Mouse (Mus musculus) Patski (cell line): Measurements from ENCODE around the gene Ndufs8. TPM values are rescaled to one million over a fixed set of nuclear protein-coding genes. Genes with fewer than 3 reads are reported as not detected.

Experiments
- ATAC-seq: fragments of 100-300 bp; one replicate; pipeline ENCODE4 v1.8.0; 2021
- CTCF ChIA-PET: fragments of 350-600 bp; sonication (Branson Sonifier 250); formaldehyde crosslinking; loops from one replicate; lab custom pipeline; 2022; ENCODE audit warnings: inconsistent platforms; lab: Charles Lee
- POLR2A ChIA-PET: fragments of 350-600 bp; sonication (Branson Sonifier 250); formaldehyde crosslinking; loops from one replicate; lab custom pipeline; 2022; ENCODE audit warnings: antibody characterized with exemption, inconsistent platforms; lab: Charles Lee
- DNase-seq: peaks from one replicate; pipeline ENCODE4 v3.0.0-alpha.2; 2011; ENCODE audit warnings: low read depth, low spot score
- H3K27me3 ChIP-seq: fragments of 371-371 bp; one replicate; pipeline ENCODE4 v1.5.1; 2021
- CTCF ChIP-seq: fragments of 100-300 bp; IDR thresholded peaks from one replicate; pipeline ENCODE4 v1.5.1; 2021
- in situ Hi-C: fragments of 300-500 bp; cut with MboI; formaldehyde crosslinking; loops from 3 replicates; pipeline ENCODE4 v1.11.1; 2018; ENCODE audit warnings: low pct_unique_long_range_greater_than_20kb, mixed read lengths
- polyA plus RNA-seq: library from polyadenylated mRNA; unstranded; gene quantifications from one replicate; pipeline ENCODE4 v1.2.3, GENCODE M21; 2021

Ndufs8 gene
- polyA plus RNA-seq, 1 experiment from 2014 or later = 232 TPM

DNA sequence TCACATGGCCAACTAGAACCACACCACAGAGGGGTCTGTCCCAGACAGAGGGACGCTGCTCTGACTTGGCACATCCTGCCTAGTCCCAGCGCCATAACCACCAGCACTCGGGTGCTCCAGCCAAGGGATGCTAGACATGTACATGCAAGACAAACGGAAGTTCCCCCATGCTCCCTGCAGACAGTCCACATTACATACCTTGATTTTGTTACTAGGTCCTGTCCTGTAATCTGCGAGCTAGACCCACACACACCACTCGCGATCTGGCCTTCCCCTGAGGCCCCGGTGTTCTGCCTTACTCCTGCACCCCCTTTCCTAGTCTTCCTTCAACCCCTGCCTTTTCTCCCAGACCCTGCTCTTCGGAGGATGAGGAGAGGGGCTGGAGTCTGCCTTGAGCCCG lies 6.2 kb downstream of the Ndufs8 start:
- in situ Hi-C loops = no loop called here
- CTCF ChIA-PET = interaction anchor here (0.7 kb wide), 1 partner anchor 20 kb away, joined by 3 read pairs; no protein-coding TSS in a partner anchor
- no peaks in the 10 kb centered on the region for H3K27me3 ChIP-seq
- TF ChIP-seq CTCF = no peak
- ATAC-seq (no peak), DNase-seq (no peak)
- POLR2A ChIA-PET = interaction anchor here (1.4 to 2.4 kb wide), 3 partner anchors 11 to 20 kb away, joined by 5 to 9 read pairs (median 6); no protein-coding TSS in a partner anchor

DNA sequence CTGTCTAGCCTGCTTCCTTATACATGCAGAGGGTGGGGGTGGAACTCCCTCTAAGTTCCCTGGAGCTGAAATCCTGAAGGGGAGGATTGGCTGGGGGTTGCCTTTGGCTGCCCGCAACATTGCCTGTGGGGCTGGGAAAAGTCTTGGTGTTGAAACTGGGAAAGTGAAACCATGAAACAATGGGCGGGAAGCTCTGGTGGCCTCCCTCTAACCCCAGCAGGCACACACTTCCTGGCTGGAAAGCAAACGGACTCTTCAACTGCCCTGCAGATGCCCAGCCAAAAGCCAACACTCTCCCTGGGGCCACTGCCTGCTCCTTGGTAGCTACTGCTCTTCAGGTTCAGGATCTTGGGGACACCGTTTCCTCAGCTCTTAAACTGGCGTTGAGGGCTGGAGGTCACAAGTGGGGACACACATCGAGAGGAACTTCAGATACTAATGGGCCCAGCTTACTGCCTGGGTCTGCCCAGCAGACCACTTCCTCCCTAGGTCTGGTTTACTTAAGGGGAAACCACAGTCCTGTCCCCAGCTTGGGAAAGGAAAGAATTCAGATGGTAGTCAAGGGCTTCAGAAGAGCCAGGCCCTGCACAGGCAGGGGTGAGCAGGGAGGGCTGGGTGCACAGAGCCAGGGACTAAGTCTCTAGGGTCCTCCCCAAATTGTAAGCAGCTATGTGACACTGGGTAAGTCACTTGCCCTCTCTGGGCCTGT lies 7.2 kb downstream of the Ndufs8 start:
- DNase-seq (peak; percentile 24), ATAC-seq (no peak)
- ChIA-PET CTCF (interaction anchor here (1.3 kb wide), 1 partner anchor 21 kb away, joined by 4 read pairs; no protein-coding TSS in a partner anchor), POLR2A (interaction anchor here (1.8 to 2.4 kb wide), 3 partner anchors 10 to 15 kb away, joined by 6 to 9 read pairs (median 8); no protein-coding TSS in a partner anchor)
- no peak for TF ChIP-seq CTCF
- in situ Hi-C loops = no loop called here
- H3K27me3 ChIP-seq = no peaks in the 10 kb centered on the region

DNA sequence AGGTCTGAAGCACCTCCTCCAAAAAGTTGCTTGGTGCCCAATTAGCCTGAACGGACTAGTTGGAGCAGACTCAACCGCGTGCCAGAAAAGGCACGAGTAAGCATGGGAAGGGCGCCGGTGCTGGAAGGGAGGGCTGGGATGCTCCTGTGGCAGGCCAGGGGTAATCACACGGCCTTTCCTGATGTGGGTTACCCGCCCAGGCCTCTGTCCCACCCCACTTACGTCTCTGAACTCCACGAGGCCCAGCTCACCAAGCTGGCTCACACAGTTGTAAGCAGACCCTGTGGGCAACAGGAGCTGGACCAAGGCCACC lies 8.3 kb downstream of the Ndufs8 start:
- CTCF ChIA-PET = interaction anchor here (1.2 kb wide), 1 partner anchor 9 kb away, joined by 3 read pairs; no protein-coding TSS in a partner anchor
- in situ Hi-C loops = no loop called here
- no peak for DNase-seq
- POLR2A ChIA-PET = interaction anchor here (0.6 to 2.4 kb wide), 6 partner anchors 9 to 36 kb away, joined by 3 to 9 read pairs (median 6); no protein-coding TSS in a partner anchor
- no peaks in the 10 kb centered on the region for H3K27me3 ChIP-seq
- no peak for TF ChIP-seq CTCF
- no peak for ATAC-seq

DNA sequence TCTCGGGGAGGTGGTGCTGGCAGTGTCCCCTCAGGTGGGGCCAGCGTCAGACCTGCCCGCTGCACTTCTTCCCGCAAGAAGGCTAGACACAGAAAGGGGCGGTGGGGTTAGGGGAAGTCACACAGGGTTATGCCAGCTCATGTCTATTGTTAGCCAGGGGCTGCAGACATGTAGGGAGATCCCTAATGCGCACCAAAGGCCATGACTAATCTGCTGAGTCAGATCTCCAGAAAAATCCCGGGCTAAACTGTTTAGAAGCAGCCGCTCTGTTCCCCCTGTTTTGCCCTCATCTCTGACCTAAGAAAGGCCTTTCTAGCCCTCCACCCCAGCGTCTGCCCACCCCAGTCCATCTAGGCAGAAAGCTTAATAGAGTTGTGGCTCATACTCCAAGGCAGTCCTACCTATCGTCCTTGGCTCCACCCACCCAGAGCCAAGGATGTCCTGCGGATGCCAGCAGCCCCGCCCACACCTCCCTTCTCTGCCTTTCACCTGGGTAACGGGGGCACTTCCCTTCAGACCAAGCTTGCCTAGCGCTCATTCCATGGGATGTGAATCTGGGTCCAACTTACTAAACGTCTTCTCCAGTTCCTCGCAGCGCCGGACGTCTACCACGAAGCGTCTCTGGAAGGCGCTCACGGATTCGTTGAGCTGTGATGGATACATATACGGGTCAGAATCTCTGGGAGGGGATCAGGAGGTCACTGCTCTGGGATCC lies 8.8 kb downstream of the Ndufs8 start:
- CTCF ChIA-PET = interaction anchor here (1.2 kb wide), 1 partner anchor 9 kb away, joined by 3 read pairs; no protein-coding TSS in a partner anchor
- ATAC-seq (no peak), DNase-seq (no peak)
- no peaks in the 10 kb centered on the region for H3K27me3 ChIP-seq
- TF ChIP-seq CTCF = no peak
- POLR2A ChIA-PET = interaction anchor here (0.8 to 2.4 kb wide), 3 partner anchors 8 to 13 kb away, joined by 3 to 9 read pairs (median 8); no protein-coding TSS in a partner anchor
- in situ Hi-C loops = no loop called here

DNA sequence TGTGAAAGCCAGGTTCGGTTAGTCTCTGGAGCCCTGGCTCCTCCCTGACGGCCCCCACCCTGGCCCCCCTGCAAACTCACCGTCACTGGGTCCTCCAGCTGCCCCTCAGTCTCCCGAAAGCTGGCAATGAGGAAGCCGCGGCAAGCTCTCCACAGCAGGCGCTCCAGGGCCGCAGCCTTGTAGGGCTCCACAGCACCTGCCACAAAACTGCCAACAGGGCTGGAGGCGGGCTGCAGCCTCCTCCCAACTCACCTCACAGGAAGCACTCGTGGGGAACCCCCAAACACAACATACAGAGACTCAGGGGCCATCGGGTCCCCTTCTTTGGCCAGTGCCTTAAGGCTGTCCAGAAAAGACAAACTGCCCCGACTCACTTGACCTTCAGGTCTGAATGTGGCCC lies 9.6 kb downstream of the Ndufs8 start:
- DNase-seq (no peak), ATAC-seq (no peak)
- no peak for TF ChIP-seq CTCF
- POLR2A ChIA-PET = interaction anchor here (1.1 kb wide), 1 partner anchor 11 kb away, joined by 3 read pairs; no protein-coding TSS in a partner anchor
- in situ Hi-C loops = no loop called here
- H3K27me3 ChIP-seq = no peaks in the 10 kb centered on the region
- CTCF ChIA-PET = no interaction called here

DNA sequence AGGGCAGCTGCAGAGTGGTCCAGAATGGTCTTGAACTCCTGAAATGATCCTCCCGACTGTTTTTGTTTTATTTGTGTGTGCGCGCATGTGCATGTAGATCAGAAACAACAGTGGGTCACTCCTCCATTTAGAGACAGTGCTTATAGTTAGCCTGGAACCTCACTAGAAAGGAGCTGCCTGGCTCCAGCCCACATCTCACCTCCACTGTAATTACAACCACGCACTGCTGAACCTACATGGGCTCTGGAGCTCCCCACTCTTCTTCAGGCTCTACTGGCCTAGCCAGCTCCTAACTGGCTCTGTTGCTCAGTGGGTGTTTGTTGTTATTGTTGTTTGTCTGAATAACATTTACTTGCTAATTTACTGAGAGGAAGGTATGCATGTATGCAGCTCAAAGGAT lies 13.0 kb downstream of the Ndufs8 start:
- H3K27me3 ChIP-seq = no peaks in the 10 kb centered on the region
- CTCF ChIA-PET = no interaction called here
- TF ChIP-seq CTCF = no peak
- POLR2A ChIA-PET = no interaction called here
- no peak for ATAC-seq
- no peak for DNase-seq
- in situ Hi-C loops = no loop called here

DNA sequence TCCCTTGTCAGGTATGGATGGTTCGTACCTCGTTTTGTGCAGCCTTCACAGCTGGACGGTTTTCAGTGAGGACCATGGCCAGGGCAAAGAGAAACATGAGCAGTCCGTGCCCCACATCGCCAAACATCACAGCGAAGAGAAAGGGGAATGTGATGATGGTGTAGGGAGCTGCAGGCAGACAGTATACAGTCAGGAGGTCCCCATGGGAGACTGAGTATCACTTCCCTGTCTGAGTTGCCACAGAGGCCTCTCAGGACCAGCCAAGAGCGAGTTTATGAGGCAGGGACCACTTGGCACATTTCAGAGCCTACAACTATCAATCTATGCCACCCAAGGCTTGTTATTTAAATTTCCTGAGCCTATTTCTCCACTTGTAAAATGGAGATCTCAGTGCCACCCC lies 13.6 kb downstream of the Ndufs8 start:
- ChIA-PET CTCF (no interaction called here), POLR2A (no interaction called here)
- ATAC-seq = no peak
- DNase-seq = no peak
- in situ Hi-C loops = no loop called here
- H3K27me3 ChIP-seq = no peaks in the 10 kb centered on the region
- TF ChIP-seq CTCF = no peak

DNA sequence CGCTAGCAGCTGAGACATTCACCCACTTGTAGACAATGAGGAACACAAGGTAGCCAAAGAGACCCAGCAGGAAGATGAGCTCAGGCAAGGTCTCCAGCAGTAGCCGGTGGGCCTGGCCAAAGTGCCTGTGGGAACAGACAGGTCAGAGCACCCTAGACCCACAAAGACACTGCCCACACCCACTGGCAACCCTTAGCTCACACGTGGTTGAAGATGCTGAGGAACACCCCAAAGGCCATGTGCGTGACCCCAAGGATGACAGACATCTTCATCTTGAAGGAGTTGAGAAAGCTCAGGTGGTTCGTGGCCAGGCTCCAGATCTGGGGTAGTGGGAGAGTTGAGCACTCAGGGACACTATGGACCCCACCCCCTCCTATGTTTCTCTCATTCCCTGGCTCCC lies 15.0 kb downstream of the Ndufs8 start:
- CTCF ChIA-PET = interaction anchor here (1.3 kb wide), 1 partner anchor 10 kb away, joined by 3 read pairs; no protein-coding TSS in a partner anchor
- no peak for ATAC-seq

DNA sequence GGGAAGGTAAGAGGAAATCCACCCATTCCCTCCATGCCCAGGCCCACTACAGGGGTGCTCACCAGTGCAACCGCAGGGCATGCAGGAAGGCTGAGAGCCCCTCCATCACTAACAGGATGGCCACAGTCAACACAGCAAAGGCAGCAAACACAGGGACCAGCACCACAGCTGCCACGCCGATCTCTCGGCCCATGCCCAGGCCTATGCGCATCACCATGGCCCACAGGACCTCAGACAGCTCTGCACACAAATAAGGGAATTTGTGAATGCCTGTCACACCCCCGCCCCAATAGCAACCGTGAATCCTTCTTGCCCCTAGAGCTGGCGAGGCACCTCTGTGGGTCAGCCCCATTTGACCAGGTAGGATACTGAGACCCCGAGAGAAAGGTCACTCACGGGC lies 16.4 kb downstream of the Ndufs8 start:
- CTCF ChIA-PET = interaction anchor here (1.2 kb wide), 1 partner anchor 46 kb away, joined by 3 read pairs; no protein-coding TSS in a partner anchor
- TF ChIP-seq CTCF = no peak
- in situ Hi-C loops = no loop called here
- no peak for DNase-seq
- POLR2A ChIA-PET = interaction anchor here (0.9 to 1.5 kb wide), 4 partner anchors 8 to 12 kb away, joined by 3 to 6 read pairs (median 4); no protein-coding TSS in a partner anchor
- H3K27me3 ChIP-seq = no peaks in the 10 kb centered on the region
- no peak for ATAC-seq

More for the DNA sequence above, 15.0 kb downstream of the Ndufs8 start:
- DNase-seq = no peak
- POLR2A ChIA-PET = interaction anchor here (0.7 to 1.5 kb wide), 2 partner anchors 13 to 23 kb away, joined by 4 to 5 read pairs; no protein-coding TSS in a partner anchor
- no peaks in the 10 kb centered on the region for H3K27me3 ChIP-seq
- in situ Hi-C loops = no loop called here
- TF ChIP-seq CTCF = no peak

DNA sequence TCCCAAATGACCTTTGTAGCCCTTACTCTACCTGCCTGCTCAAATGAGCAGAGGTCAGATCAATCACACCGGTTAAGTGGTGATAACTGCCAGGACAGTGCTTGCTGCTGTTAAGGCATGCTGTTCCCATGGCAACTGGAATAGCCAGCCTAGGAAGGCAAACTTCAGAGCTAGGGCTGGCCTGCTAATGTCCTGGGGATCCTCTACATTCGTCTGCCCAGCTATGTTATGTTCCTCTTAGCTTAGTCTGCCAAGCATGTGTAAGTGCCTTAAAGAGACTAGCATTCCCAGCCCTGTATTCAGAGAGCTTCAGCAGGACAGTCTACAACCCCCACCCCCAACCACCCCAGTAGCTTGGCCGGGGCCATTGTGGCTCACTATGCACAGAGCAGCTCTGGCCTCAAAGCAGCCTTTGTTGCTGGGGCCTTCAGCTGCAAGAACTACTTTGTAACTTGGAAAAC lies 17.4 kb downstream of the Ndufs8 start:
- POLR2A ChIA-PET = interaction anchor here (1.1 to 1.4 kb wide), 2 partner anchors 9 to 10 kb away, joined by 3 to 6 read pairs; no protein-coding TSS in a partner anchor
- H3K27me3 ChIP-seq = no peaks in the 10 kb centered on the region
- ATAC-seq = no peak
- no peak for TF ChIP-seq CTCF
- no peak for DNase-seq
- in situ Hi-C loops = no loop called here
- CTCF ChIA-PET = interaction anchor here (0.9 to 1.2 kb wide), 4 partner anchors 9 to 45 kb away, joined by 3 read pairs; no protein-coding TSS in a partner anchor
